Mouse (Mus musculus) urinary bladder, postnatal 14 days (tissue): ENCODE results near the gene Polr3a.

Experiments
- DNase-seq: peaks from one replicate; pipeline ENCODE4 v3.0.0; 2021; ENCODE audit warnings: low spot score

Gene Polr3a

DNA sequence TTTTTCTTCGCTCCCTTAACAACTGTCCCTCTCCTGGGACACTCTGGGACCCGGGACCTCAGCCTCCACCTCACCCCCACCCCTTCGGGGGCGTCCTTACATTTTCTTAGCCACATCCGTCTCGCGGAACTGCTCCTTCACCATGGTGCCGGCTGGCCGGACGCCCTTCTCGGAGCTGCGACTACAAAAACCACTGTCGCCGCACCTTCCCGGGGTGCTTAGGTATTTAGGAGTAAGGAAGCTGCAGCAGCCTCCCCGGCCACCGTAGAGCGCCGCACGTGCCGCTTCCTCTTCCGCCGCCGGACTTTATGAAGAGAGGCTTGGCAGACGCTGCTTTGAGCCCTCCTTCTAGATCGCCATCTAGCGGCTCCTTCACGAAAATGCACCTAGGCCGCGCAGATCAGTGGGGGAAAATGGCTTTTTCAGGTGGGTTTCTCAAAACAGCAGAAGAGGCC lies at the start of gene Polr3a, which contains the start of gene Rps24:
Gene Polr3a (minus strand): TSS at position 286 of the 455 bp plus-strand sequence.
Gene Rps24 (plus strand): TSS at position 353 of the 455 bp plus-strand sequence.
- peak; percentile 90 for DNase-seq

GRCm38 (mm10) chr14:24534865-24535545 lies 48.1 kb upstream of the Polr3a start:
- peak; percentile 44 for DNase-seq

DNA sequence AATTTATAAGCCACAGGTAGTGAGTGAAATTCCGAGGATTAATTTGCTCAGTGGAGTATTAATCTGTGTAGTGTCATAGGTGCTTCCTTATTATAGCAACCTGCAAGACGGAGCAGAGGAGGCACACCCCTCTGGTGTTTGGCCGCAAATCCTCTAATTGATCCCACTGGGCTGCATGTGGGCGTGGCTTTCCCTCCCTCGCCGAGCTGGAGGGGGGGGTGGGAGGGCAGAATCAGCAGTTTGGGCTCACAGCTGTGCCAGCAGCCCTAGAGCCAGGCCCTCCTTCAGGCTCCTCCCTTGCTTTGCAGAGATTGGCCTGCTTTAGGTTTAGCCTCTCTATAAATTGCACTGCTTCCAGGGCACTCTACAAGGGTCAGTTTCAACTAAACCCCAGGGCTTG lies 43.4 kb upstream of the Polr3a start:
- DNase-seq, result no peak

DNA sequence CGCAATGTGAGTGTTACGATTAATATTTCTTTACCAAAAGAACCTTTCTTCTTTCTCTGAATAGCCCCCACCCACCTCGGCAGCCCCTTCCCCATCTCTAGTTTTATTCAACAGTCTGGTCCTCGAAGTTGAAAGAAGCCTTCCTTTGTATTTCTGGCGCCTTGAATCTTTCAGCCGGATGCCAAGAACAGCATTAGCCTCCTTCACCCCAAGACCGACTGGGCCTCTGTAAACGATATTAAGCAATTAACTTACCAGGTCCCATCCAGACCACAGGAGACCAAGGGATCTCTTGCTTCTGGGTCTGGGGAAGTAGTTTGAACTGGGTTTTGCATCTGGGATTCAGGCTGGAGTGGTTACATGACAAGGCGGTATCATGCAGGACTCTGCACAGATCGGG lies 39.6 kb upstream of the Polr3a start:
- no peak for DNase-seq

DNA sequence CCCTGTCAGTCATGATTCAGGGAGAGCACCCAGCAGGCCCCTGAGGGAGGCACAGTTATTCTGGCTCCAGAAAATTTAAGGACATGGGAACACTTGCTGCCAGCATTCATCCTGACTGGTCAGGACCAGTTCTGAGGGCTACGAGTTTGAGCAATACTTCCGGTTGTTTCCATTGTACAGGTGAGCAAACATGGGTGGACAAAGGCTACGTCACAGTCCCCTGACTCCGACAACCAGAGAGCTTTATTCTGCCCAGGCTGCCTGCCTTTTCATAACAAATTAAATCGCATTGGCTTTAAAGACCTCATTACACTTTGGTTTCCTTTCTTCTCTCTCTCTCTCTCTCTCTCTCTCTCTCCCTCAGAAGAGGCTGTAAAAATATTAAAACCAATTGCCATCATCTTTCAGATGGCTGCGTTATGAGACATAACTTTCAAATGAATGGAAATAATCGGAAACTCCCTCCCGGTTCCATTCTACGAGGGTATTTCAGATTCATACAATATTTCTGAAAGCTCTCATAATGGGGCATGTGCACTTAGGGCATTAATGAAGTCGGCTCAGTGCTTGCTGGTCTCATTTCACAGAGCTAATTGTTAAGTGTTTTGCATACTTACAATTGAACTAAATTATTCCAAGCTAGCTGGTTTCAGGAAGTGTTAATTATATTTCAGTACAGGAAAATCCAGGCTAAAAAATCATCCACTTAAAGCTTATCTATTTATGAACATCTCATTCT lies 39.0 kb upstream of the Polr3a start:
- DNase-seq, result no peak

DNA sequence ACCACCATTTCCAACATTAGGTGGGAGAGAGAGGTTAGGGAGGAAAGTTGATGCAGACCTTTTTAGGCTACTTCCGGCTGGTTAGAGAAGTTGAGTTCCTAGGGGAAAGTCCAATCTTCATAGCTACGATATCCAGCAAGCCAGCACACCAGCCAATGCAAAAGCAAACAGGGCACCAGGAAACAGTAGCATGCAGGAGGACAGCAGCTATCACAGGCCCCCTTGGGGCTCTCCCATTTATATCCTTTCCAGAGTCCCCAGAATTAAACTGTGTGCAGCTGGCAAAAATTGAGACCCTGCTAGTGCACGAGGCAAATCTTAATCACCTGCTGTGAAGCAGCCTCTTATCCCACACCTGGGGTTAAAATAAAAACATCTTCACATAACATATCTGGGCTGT lies 38.3 kb upstream of the Polr3a start:
- DNase-seq, result no peak

DNA sequence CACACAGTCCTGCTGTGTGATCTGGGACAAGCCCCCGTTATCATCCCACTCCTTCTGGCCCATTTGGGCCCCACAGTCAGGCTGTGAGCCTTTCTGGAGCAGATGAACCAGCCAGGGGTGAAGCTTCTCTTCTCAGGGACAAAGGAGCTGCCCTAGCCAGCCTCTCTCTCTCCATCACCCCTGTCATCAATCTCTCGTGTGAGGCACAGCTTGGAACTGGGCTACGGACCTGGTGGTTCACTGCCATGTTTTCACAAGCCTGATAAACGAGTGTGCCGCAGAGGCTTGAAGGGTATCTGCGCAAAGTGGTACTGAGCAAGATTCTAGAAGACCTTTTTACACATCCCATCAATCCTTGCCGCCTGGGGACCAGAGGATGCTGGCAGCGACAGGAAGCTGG lies 34.7 kb upstream of the Polr3a start:
- DNase-seq, result no peak

DNA sequence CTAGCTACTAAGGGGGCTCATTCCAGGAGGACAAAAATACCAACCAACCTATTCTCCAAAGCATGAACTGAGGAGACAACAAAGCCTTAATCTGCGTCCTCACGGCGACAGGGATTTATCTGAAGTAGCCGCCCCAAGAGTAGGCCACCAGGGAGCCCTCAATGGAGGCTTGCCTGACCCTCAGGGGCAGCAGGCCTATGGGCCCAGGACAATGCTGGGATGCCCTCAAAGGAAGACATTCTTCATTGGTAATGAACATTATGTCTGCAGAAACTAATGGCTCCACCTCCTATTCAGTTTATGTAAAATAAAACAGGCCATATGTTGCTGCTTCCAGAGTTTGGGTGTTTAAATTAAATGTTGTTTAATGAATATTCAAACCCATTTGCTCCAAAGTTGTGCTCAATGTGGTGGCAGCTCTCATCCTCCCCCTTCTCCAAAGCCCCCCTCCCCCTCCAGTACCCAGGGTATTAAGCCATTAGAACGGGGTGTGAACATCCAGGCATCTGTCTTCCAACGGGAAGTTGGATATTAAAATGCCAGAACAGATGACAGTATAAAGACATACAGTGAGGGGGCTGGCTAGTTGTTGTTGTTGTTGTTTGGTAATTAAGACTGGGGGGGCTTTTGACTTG lies 25.8 kb upstream of the Polr3a start:
- DNase-seq, result no peak

DNA sequence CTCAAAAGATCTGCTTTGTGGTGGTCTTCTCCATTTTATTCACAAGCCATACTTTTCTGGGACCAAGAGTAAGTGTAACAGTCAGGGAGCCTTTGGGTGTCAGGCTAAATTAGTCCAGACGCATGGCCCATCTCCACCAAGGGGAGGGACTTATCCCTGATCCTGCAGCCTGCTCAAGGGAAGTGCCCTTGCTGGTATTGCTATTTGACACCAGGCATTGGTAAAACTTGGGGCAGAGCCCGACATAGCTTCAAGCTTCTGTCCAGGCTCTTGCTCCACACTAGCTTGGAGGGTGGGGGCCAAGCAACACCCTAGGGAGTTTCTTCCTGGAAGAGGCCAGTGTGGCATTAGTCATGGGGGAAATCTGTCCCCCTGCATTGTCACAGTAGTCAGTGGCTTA lies 23.8 kb upstream of the Polr3a start:
- no peak for DNase-seq

GRCm38 (mm10) chr14:24510218-24510617 lies 23.4 kb upstream of the Polr3a start:
- no peak for DNase-seq

DNA sequence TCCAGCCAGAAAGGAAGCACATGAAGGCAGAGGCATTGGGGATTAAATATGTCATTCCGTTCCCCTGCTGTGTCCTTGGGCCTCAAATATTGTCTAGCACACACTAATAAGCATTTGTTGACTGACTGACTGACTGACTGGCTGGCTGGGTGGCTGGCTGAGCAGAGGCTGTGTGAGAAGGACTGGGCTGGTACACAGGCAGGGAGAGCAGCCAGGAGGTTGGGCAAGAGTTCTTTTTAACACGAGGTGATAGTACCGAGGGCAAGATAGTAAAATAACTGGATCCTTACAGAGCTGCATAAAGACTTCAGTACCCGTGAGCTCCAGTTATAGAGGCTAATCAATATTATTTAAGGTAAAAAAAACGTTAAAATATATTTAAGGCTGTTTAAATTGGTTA lies 22.7 kb upstream of the Polr3a start:
- DNase-seq, result no peak

GRCm38 (mm10) chr14:24508070-24508773 lies 21.4 kb upstream of the Polr3a start:
- DNase-seq, result no peak

- no peak for DNase-seq
Observed at GRCm38 (mm10) chr14:24507452-24508069, 20.7 kb upstream of the Polr3a start.

GRCm38 (mm10) chr14:24501256-24501655 lies 14.4 kb upstream of the Polr3a start:
- no peak for DNase-seq

- DNase-seq, result no peak
Observed at GRCm38 (mm10) chr14:24500845-24501186, 14.0 kb upstream of the Polr3a start.

DNA sequence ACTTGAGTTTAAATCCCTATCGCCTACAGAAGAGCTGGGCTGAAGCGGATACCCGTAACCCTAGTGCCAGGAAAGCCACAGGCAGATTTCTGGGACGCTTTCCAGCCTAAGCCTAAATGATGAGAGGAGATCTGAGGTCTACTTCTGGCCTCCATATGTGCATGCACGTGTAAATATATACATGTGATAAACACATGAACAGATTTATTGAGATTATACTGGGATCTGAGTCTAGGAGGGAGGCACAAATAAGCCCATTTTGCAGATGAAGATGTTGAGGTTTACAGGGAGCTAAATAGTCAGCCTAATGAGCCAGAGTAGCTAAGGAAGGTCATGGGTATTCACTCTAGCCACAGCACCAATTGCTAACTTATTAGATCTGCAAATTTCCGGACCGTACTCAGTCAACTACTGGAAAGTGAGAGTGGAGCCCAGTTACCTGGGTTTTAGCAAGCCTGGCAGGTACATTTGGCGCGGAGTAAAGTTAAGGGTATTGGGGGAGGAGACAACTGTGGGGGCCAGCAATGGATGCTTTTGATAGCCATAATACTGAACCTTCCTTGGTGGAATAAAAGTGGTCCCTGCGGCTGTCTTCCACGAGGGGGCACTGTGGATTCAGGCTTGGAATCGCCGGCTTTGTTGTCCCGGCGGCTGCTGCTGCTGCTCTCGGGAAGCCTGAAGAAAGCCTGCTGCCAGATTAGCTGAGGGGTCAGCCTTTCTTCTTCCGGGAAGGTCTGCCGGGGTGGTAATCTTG lies 13.4 kb upstream of the Polr3a start:
- peak; percentile 86 for DNase-seq

DNA sequence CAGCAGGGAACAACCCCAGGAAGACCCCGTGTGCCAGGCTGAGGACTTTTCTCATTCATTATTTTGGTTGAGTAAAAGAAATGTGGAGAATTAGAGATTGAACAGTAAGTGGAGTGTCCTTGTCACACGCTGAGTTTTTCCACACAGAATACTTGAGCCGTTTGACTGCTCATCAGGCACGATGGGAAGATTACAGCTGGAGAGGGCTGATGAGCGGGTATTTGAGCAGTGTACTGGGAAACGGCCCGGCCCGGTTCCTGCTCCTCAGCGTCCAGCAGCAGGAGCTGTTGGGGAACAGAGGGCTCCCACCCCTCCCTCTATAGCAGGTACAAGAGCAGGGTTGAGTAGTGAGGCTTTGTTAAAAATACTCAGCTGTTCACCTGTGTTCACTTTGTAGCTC lies 12.6 kb upstream of the Polr3a start:
- no peak for DNase-seq

- no peak for DNase-seq
Observed at GRCm38 (mm10) chr14:24498561-24499255, 11.8 kb upstream of the Polr3a start.

- DNase-seq, result no peak
Observed at GRCm38 (mm10) chr14:24497443-24497842, 10.6 kb upstream of the Polr3a start.

DNA sequence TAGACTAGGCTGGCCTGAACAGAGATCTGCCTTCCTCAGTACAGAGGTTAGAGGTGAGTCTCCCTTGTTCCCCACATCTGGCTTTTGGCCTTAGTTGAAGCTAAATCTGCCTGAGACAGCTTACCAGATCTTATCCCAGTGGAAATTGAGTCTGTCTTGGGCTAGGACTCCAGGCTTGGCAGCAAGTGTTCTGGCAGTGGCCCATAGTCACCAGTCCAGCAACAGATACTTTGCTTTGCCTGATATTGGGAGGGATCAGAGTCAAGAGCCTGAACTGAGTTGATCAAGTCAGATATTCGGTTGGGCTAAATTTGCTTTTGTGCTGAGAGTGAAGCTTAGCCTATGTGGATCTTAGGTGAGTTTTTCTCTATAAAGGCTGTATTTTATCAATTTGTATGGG lies 9.6 kb upstream of the Polr3a start:
- DNase-seq, result no peak

GRCm38 (mm10) chr14:24493256-24493655 lies 6.4 kb upstream of the Polr3a start:
- DNase-seq, result no peak
